Mouse (Mus musculus) kidney, adult 18-20 months (tissue): ENCODE results near the gene Fam111a.

ENCODE experiments used
- DNase-seq: peaks from one replicate; pipeline ENCODE4 v3.0.0; 2021

Gene Fam111a

GRCm38 (mm10) chr19:12567011-12567410 lies 21.5 kb downstream of the Fam111a start:
- no peak for DNase-seq

GRCm38 (mm10) chr19:12570866-12571265 lies 25.3 kb downstream of the Fam111a start:
- no peak for DNase-seq

GRCm38 (mm10) chr19:12571687-12572086 lies 26.1 kb downstream of the Fam111a start:
- DNase-seq, result no peak

- DNase-seq, result no peak
Observed at GRCm38 (mm10) chr19:12572614-12573265, 27.2 kb downstream of the Fam111a start.

- DNase-seq, result peak; percentile 78
Observed at GRCm38 (mm10) chr19:12573266-12574011, 27.9 kb downstream of the Fam111a start.

GRCm38 (mm10) chr19:12574012-12574407 lies 28.5 kb downstream of the Fam111a start:
- DNase-seq, result no peak

- DNase-seq, result no peak
Observed at GRCm38 (mm10) chr19:12575107-12575506, 29.6 kb downstream of the Fam111a start.

GRCm38 (mm10) chr19:12575514-12575913 lies 30.0 kb downstream of the Fam111a start:
- no peak for DNase-seq

GRCm38 (mm10) chr19:12576639-12577038 lies 31.1 kb downstream of the Fam111a start:
- no peak for DNase-seq

GRCm38 (mm10) chr19:12585310-12585709 lies 39.8 kb downstream of the Fam111a start:
- DNase-seq, result no peak

- peak; percentile 73 for DNase-seq
Observed at GRCm38 (mm10) chr19:12591908-12592307, 46.4 kb downstream of the Fam111a start.

- DNase-seq, result no peak
Observed at GRCm38 (mm10) chr19:12595135-12595529, 49.6 kb downstream of the Fam111a start.

GRCm38 (mm10) chr19:12595530-12596289 lies 50.2 kb downstream of the Fam111a start:
- DNase-seq, result peak; percentile 76

- peak; percentile 61 for DNase-seq
Observed at GRCm38 (mm10) chr19:12596290-12597072, 50.9 kb downstream of the Fam111a start.

- DNase-seq, result peak; percentile 63
Observed at GRCm38 (mm10) chr19:12597073-12597405, 51.5 kb downstream of the Fam111a start.

- peak; percentile 27 for DNase-seq
Observed at GRCm38 (mm10) chr19:12598674-12599073, 53.1 kb downstream of the Fam111a start.

GRCm38 (mm10) chr19:12599674-12600073 lies 54.1 kb downstream of the Fam111a start, which contains the start of gene Gm4952:
Gm4952 (plus strand) TSS chr19:12599974.
- no peak for DNase-seq

- no peak for DNase-seq
Observed at GRCm38 (mm10) chr19:12600684-12601480, 55.3 kb downstream of the Fam111a start.

- peak; percentile 22 for DNase-seq
Observed at GRCm38 (mm10) chr19:12608336-12608735, 62.8 kb downstream of the Fam111a start.

- no peak for DNase-seq
Observed at GRCm38 (mm10) chr19:12613646-12614045, 68.1 kb downstream of the Fam111a start.

GRCm38 (mm10) chr19:12633176-12633575 lies 87.6 kb downstream of the Fam111a start, which contains the start of gene Glyat:
Glyat (plus strand) TSS chr19:12633308.
- DNase-seq, result peak; percentile 31

GRCm38 (mm10) chr19:12634259-12634658 lies 88.7 kb downstream of the Fam111a start:
- DNase-seq, result no peak
